Mouse (Mus musculus): ENCODE data around the gene Abca3. TPM values are rescaled to one million over a fixed set of nuclear protein-coding genes. Genes with fewer than 3 reads are reported as not detected.

Abca3 gene
- total and polyA plus RNA-seq, 2 experiments from 2014 or later = 27.3 to 102 TPM

GRCm38 (mm10) chr17:24446590-24446989, 94.8 kb downstream of the Abca3 start:
- Histone ChIP-seq H3K4me2 (ENCODE audit: low read depth, low read length) (no peak overlapping the region), H3K36me3 (ENCODE audit: insufficient read depth, low read length) (peaks cover 84% of the 10 kb centered on the region), H3K9me3 (ENCODE audit: low read length) (no peaks in the 10 kb centered on the region), H3K27ac (no peak overlapping the region), H3K9ac (replicated peaks; ENCODE audit: low read length) (no peak overlapping the region), H3K27me3 (ENCODE audit: insufficient read depth, low read length) (no peaks in the 10 kb centered on the region), H3K4me3 (ENCODE audit: low read length) (no peak overlapping the region), H3K4me1 (ENCODE audit: insufficient read depth, low read length) (no peaks in the 10 kb centered on the region)
- no peak for DNase-seq (ENCODE audit: low spot score)
- no peak for ATAC-seq
- WGBS = 92% methylated on average over 8 of the region's 8 CpGs
- no peak for TF ChIP-seq CTCF (IDR thresholded peaks at IDR 0.05; ENCODE audit: low read depth)

- ATAC-seq (no peak), DNase-seq (ENCODE audit: low spot score) (no peak)
- no peak overlapping the region for H3K27ac ChIP-seq
- H3K4me2 ChIP-seq (ENCODE audit: low read depth, low read length) = no peak overlapping the region
- no peaks in the 10 kb centered on the region for H3K27me3 ChIP-seq (ENCODE audit: insufficient read depth, low read length)
- 0 out of 2 replicates have a peak, but pooled peaks cover 8% of the 10 kb centered on the region for H3K4me1 ChIP-seq (ENCODE audit: insufficient read depth, low read length)
- H3K36me3 ChIP-seq (ENCODE audit: insufficient read depth, low read length) = peaks cover 62% of the 10 kb centered on the region
- WGBS = 90% methylated on average over 6 of the region's 6 CpGs
- no peaks in the 10 kb centered on the region for H3K9me3 ChIP-seq (ENCODE audit: low read length)
- H3K4me3 ChIP-seq (ENCODE audit: low read length) = no peak overlapping the region
- H3K9ac ChIP-seq (replicated peaks; ENCODE audit: low read length) = no peak overlapping the region
- TF ChIP-seq CTCF (IDR thresholded peaks at IDR 0.05; ENCODE audit: low read depth) = no peak
Observed at GRCm38 (mm10) chr17:24449507-24449906, 97.8 kb downstream of the Abca3 start.

GRCm38 (mm10) chr17:24451220-24451619, 99.5 kb downstream of the Abca3 start:
- Histone ChIP-seq H3K36me3 (ENCODE audit: insufficient read depth, low read length) (peaks cover 46% of the 10 kb centered on the region), H3K9me3 (ENCODE audit: low read length) (no peaks in the 10 kb centered on the region), H3K27ac (no peak overlapping the region), H3K4me1 (ENCODE audit: insufficient read depth, low read length) (0 out of 2 replicates have a peak, but pooled peaks cover 8% of the 10 kb centered on the region), H3K4me2 (ENCODE audit: low read depth, low read length) (no peak overlapping the region), H3K27me3 (ENCODE audit: insufficient read depth, low read length) (no peaks in the 10 kb centered on the region), H3K4me3 (ENCODE audit: low read length) (no peak overlapping the region), H3K9ac (replicated peaks; ENCODE audit: low read length) (no peak overlapping the region)
- no peak for DNase-seq (ENCODE audit: low spot score)
- WGBS = 95% methylated on average over 6 of the region's 6 CpGs
- ATAC-seq = no peak
- TF ChIP-seq CTCF (IDR thresholded peaks at IDR 0.05; ENCODE audit: low read depth) = no peak

GRCm38 (mm10) chr17:24453372-24453771, 101.6 kb downstream of the Abca3 start:
- no peak for DNase-seq (ENCODE audit: low spot score)
- H3K9me3 ChIP-seq (ENCODE audit: low read length) = no peaks in the 10 kb centered on the region
- peaks cover 24% of the 10 kb centered on the region for H3K36me3 ChIP-seq (ENCODE audit: insufficient read depth, low read length)
- no peaks in the 10 kb centered on the region for H3K27me3 ChIP-seq (ENCODE audit: insufficient read depth, low read length)
- ATAC-seq = no peak
- H3K4me1 ChIP-seq (ENCODE audit: insufficient read depth, low read length) = 0 out of 2 replicates have a peak, but pooled peaks cover 8% of the 10 kb centered on the region
- H3K9ac ChIP-seq (replicated peaks; ENCODE audit: low read length) = no peak overlapping the region
- H3K4me3 ChIP-seq (ENCODE audit: low read length) = no peak overlapping the region
- no peak for TF ChIP-seq CTCF (IDR thresholded peaks at IDR 0.05; ENCODE audit: low read depth)
- 95% methylated on average over 2 of the region's 2 CpGs for WGBS
- peak overlapping the region; percentile 65; the same call in 1 of the 2 replicates for H3K4me2 ChIP-seq (ENCODE audit: low read depth, low read length)
- H3K27ac ChIP-seq = no peak overlapping the region

- H3K4me2 ChIP-seq (ENCODE audit: low read depth, low read length) = peak overlapping the region; percentile 65
- H3K4me3 ChIP-seq (ENCODE audit: low read length) = peak overlapping the region; percentile 78
- H3K27me3 ChIP-seq (ENCODE audit: insufficient read depth, low read length) = no peaks in the 10 kb centered on the region
- no peak for DNase-seq (ENCODE audit: low spot score)
- peak overlapping the region; percentile 94 for H3K27ac ChIP-seq
- H3K4me1 ChIP-seq (ENCODE audit: insufficient read depth, low read length) = 0 out of 2 replicates have a peak, but pooled peaks cover 8% of the 10 kb centered on the region
- no peak for ATAC-seq
- TF ChIP-seq CTCF (IDR thresholded peaks at IDR 0.05; ENCODE audit: low read depth) = no peak
- WGBS = 5% methylated on average over 14 of the region's 14 CpGs
- H3K9me3 ChIP-seq (ENCODE audit: low read length) = no peaks in the 10 kb centered on the region
- peaks cover 15% of the 10 kb centered on the region for H3K36me3 ChIP-seq (ENCODE audit: insufficient read depth, low read length)
- peak overlapping the region; percentile 89 for H3K9ac ChIP-seq (replicated peaks; ENCODE audit: low read length)
Observed at GRCm38 (mm10) chr17:24454218-24454755, 102.5 kb downstream of the Abca3 start.

GRCm38 (mm10) chr17:24454756-24455522, 103.2 kb downstream of the Abca3 start:
- peaks cover 9% of the 10 kb centered on the region for H3K36me3 ChIP-seq (ENCODE audit: insufficient read depth, low read length)
- peak overlapping the region; percentile 94 for H3K27ac ChIP-seq
- WGBS = under 1% methylated on average over 67 of the region's 67 CpGs
- no peaks in the 10 kb centered on the region for H3K27me3 ChIP-seq (ENCODE audit: insufficient read depth, low read length)
- H3K4me1 ChIP-seq (ENCODE audit: insufficient read depth, low read length) = 0 out of 2 replicates have a peak, but pooled peaks cover 8% of the 10 kb centered on the region
- DNase-seq (ENCODE audit: low spot score) = peak; percentile 100
- no peaks in the 10 kb centered on the region for H3K9me3 ChIP-seq (ENCODE audit: low read length)
- peak; percentile 96 for ATAC-seq
- TF ChIP-seq CTCF (IDR thresholded peaks at IDR 0.05; ENCODE audit: low read depth) = 0 out of 2 replicates have a peak, but pooled peaks have one; percentile 36
- H3K4me3 ChIP-seq (ENCODE audit: low read length) = peak overlapping the region; percentile 78
- H3K9ac ChIP-seq (replicated peaks; ENCODE audit: low read length) = peak overlapping the region; percentile 89
- peak overlapping the region; percentile 65 for H3K4me2 ChIP-seq (ENCODE audit: low read depth, low read length)

All from hindbrain, postnatal 0 days (tissue).